Mouse (Mus musculus) spleen, adult 18-20 months (tissue): ENCODE results near the gene Il13ra2.
"Not testable (repeated sequence)": the region's sequence is repeated elsewhere in the genome, so short reads cannot be mapped to it uniquely, and the experiment has no call there.

Source experiments
- DNase-seq, 2 experiments: peaks; one replicate each; pipeline ENCODE4 v3.0.0; 2022; ENCODE audit warnings: mixed read lengths in 2 of 2

Gene Il13ra2

GRCm38 (mm10) chrX:147429129-147429528 lies at the start of gene Il13ra2:
Il13ra2 (minus strand) TSS chrX:147429192.
- DNase-seq, result no peak

- not testable (repeated sequence) for DNase-seq
Measured at GRCm38 (mm10) chrX:147453610-147454009, 24.6 kb upstream of the Il13ra2 start, which contains the start of gene Vmn1r239-ps. Vmn1r239-ps (minus strand) TSS chrX:147453710.

GRCm38 (mm10) chrX:147443386-147443785 lies 14.4 kb upstream of the Il13ra2 start:
- no peak for DNase-seq

- DNase-seq, result no peak
Measured at GRCm38 (mm10) chrX:147435400-147435799, 6.4 kb upstream of the Il13ra2 start.

GRCm38 (mm10) chrX:147429753-147430152 lies 761 bp upstream of the Il13ra2 start:
- DNase-seq, result no peak

- DNase-seq, result no peak
Measured at GRCm38 (mm10) chrX:147393446-147393845, 35.5 kb downstream of the Il13ra2 start.

GRCm38 (mm10) chrX:147349167-147349566 lies 79.8 kb downstream of the Il13ra2 start:
- DNase-seq, result no peak
